Mouse (Mus musculus) heart, postnatal 14 days (tissue): ENCODE measurements at regions not wholly inside any gene's neighbourhood (a gene's known extent, or its start where the extent isn't known, plus 50 kb on each side); places are given as distances from the start of the nearest gene placed in this dataset.
A peak's percentile ranks its signal among the peaks of the same experiment; 100 is the strongest.

Experiments
- DNase-seq, 2 experiments: peaks; one replicate each; pipeline ENCODE4 v3.0.0; 2021 to 2022
- intact Hi-C: fragments of 180-260 bp; cut with DNase I; formaldehyde crosslinking; loops from one replicate; pipeline ENCODE4 v1.15.1; 2025

DNA sequence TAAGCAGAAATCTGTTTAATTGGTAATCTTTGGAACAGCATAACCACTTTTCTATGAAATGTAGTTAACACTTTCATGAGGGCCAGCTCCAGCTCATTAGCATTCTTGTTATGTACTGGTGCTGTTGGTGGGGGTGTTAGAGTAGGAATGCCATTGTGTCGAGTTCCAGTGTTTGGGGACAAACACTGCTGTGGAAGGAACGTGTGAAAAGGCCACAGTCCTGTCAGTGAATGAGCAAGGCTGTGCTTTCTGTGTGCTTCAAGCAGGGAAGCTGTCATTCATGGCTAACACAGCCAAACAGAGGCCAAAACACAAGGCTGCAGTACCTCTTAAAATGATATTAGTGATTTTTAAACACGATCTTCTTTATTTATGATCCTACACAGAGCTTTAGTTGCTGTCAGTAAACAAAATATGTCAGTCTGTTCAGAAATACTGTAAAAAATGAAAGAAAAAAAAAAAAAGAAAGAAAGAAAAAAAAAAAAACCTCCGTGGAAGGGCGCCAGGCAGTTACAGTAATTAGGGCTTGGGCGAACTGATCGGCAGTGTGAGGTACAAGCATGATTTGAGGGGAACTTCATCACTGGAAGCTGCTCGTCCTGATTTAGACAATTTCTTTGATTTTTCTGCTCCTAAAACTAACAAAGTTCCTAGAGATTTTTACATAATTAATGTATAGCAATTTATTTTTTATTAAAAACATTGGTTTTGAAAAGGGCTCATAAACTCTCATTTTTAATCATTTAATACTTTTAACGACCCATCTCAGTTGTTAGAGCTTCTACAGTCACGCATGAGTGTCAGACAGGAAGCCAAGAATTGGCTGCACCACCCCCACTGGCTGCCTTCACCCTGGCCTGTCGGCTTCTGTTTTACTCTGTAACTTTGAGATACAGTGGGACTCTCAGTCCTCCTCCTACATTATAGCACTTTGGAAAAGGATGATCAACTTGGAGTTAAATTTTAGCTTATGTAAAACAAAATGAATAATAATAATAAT is 80.8 kb upstream of the Dnajc24 start:
- intact Hi-C loops, result loop anchor here (5.0 kb wide), 3 partner anchors 562 to 752 kb away; no protein-coding TSS in a partner anchor

DNA sequence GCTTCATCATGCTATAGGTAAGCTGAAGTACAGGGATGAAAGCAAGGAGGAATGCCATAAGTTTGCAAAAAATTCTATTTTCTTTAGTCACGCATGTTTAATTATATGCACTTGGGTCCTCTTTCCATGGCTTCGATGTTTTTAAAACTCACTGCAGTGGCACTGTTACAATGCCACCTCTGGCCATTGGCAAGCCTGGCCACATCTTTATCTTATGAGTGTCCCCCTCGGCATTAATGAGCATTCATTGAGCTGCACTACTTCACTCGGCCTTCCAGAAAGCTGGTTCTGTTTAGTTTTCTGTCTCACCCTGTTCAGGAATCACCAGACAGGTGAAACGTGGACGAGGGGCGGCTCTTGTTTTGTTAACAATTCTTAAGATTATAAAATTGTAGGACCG is 79.7 kb upstream of the Dnajc24 start:
- intact Hi-C loops, result loop anchor here (5.0 kb wide), 3 partner anchors 561 to 751 kb away; no protein-coding TSS in a partner anchor
- DNase-seq, result no peak

More for the DNA sequence above, 80.8 kb upstream of the Dnajc24 start:
- DNase-seq, result no peak

DNA sequence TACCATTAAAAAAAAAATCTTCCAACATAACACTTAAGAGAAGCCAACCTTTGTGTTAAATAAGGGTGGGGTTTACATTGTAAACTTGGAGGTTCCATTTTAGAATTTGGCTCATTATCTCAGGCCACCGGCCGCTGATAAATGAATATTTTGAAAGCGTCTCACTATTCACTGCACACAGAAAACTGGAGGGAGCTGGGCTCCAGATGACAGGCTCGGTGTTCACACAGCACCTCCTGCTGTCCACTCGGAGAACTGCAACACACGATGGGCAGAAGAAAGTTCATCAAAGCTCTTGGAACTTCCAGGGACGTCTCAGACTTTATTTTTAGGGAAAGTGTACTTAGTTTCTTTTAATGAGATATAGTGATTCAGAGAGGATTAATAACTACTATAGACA is 78.6 kb upstream of the Dnajc24 start:
- peak; percentile 66 to 79 for DNase-seq
- intact Hi-C loops, result loop anchor here (1.0 to 5.0 kb wide), 4 partner anchors 466 to 750 kb away; no protein-coding TSS in a partner anchor

DNA sequence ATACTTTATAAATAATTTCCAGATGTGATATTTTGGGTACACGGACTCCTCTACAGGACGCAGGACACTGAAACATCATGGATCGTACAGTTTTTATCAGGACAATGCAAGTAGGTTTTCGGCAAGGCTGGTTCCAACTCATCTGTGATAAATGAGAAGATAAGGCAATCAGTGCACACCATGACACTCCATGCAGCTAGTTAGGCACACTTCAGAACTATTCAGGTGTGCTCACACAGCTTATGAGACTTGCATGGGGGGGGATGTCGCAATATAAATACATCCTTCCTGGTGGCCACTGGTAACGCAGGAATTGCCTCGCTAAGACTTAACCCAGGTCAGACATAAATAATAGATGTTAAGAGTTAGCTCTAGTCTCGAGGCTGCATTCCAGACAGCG is 77.3 kb upstream of the Dnajc24 start:
- no peak for DNase-seq
- intact Hi-C loops, result loop anchor here (5.0 kb wide), 3 partner anchors 558 to 748 kb away; no protein-coding TSS in a partner anchor

DNA sequence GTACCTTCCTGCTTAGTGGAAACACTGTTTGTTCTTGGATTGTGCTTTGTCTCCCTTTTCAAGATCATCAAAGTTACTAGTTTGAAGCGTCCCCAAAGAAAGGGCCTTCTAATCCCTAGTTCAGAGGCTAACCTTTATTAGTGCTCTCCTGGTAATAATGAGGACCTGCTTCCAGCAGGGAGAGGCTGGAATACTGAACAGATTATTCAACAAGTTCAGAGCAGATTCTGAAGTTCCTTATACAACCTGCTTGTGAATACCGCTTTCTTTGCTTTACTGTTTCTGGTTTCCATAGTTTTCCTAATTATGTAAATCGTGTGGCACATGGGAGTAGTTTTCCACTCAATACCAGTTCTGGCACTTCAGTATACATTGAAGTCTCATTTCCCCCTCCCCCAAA is 75.2 kb upstream of the Dnajc24 start:
- intact Hi-C loops, result no loop called here
- no peak for DNase-seq

DNA sequence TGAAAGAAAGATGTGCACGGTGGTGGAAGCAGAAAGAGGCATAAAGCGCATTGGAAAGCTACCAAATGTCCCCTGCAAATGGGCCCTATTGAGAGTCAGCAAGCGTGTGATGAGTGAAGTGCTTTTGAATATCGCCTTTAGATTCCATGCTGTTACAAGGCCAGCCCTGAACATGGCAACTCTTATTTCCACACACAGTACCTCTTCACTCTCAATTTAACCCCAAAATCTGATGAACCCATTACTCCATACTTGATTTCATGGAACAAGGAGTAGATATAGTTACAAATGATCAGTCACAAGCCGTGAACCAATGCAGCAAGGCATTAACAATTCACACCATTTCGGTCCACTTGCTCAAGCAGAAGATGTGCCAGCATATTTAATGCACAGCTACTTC is 71.1 kb upstream of the Dnajc24 start:
- no peak for DNase-seq
- intact Hi-C loops, result no loop called here

DNA sequence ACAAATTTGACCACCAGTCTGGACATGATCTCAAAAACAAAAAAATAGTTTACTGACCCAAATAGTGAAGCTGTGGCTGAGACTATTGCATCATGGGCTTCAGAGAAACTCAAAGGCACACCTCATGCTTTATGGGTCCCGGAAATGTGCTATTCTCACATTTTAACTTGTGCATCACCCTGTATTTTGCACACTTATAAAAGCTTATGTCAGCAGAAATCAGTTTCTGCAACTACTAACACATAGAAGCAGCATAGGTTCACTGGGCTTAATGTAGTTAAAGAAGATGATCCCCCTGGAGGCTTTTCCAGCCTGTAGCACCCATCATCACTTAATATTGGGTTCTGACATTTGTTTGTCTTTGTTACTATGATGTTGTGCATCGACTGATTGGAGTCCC is 61.0 kb upstream of the Dnajc24 start:
- intact Hi-C loops, result no loop called here

More for the DNA sequence above, 61.0 kb upstream of the Dnajc24 start:
- no peak for DNase-seq
